Mouse (Mus musculus): ENCODE measurements around the gene Rbpms2.
"Not testable (repeated sequence)": the region's sequence is repeated elsewhere in the genome, so short reads cannot be mapped to it uniquely, and the experiment has no call there.

Gene Rbpms2

DNA sequence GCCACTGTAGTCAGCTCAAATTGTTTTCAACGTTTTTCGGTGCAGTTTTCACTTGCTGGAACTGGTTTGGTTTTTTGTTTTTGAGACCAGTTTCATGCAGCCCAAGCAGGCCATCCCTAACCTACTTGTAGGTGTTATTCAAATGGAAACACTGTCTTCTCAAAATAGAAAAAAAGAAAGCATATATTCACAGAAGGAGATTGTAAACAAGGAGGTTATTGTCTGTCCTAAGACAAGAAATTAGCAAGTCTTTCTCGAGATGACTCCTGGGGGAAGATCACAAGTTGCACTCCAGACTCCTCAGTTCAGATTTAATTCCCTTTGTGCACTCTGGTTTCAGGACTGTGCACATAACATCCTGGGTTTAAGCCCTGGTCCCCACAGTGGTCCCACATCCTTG is 10.1 kb upstream of the Rbpms2 start:
- DNase-seq (ENCODE audit: low read depth, low spot score): no peak

DNA sequence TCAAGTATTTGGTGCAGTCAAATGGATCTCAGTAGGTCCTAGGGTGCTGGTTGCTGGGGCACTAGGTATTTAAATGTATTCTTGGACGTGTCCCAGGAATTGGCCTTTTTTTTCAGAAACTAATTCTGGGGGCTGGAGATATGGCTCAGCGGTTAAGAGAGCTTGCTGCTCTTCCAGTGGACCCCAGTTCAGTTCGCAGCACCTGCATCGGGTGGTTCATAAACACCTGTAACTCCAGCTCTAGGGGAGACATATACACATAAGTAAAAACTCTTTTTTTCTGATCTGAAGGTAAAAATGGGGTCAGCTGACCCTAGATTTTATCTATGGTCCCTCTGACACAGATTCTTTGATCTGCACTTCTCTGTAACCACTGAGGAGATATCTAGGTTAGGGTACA is 8.3 kb upstream of the Rbpms2 start:
- no peak for DNase-seq (ENCODE audit: low read depth, low spot score)

GRCm38 (mm10) chr9:65621666-65622065 is 7.8 kb upstream of the Rbpms2 start:
- DNase-seq (ENCODE audit: low read depth, low spot score): no peak

- DNase-seq (ENCODE audit: low read depth, low spot score): no peak
Measured at GRCm38 (mm10) chr9:65622826-65623225, 6.6 kb upstream of the Rbpms2 start.

DNA sequence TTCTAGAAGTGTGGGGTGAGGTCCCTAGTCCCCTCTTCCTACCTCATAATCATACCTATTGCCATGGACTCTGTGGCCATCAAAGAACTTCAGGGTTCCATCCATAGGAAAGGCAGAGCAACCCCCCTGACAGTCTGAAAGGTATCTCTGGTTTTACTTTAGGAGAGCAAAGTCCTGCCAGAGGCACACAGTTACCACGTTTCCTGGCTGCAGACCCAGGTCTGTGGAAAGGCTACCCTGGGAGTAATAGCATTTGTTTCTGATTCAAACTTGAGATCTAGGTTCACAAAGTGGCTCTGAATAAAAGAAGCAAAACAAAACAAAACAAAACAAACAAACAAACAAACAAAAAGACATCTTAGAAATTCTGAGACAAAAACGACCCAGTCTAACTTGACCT is 5.2 kb upstream of the Rbpms2 start:
- no peak for DNase-seq (ENCODE audit: low read depth, low spot score)

GRCm38 (mm10) chr9:65629767-65630630 is 551 bp downstream of the Rbpms2 start:
- no peak for DNase-seq (ENCODE audit: low read depth, low spot score)

GRCm38 (mm10) chr9:65630631-65631353 is 1.3 kb downstream of the Rbpms2 start:
- no peak for DNase-seq (ENCODE audit: low read depth, low spot score)

DNA sequence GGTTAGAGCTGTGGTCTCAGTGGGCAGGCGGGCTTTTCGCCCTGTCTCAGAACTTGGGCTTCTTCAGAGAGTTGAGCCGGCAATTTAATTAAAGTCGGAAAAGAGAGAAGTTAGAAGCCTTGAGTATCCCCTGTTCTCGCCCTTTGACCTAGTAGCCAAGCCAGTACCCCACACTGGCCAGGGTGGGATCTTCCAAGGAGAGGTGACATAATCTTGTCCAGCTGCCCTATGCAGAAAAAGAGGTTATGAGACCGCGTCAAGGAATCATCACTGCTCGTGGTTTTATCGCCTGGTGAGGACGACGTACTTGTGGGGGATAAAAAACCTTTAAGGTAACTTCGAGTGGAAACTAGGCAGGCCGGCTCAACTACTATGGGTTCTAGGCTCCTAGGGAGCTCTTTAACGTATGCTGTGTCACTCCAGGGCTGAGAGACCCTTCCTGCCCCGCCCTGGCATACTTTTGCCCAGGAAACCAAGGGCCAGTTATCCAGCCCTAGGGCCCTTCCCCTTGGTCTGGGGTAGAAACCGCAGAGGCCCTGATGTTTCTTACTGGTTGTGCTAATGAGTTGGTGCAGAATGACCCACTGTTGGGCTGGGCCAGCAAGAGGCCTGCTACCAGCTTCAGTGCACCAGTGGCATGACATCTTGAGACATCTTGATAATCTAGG is 2.0 kb downstream of the Rbpms2 start:
- no peak for DNase-seq (ENCODE audit: low read depth, low spot score)

DNA sequence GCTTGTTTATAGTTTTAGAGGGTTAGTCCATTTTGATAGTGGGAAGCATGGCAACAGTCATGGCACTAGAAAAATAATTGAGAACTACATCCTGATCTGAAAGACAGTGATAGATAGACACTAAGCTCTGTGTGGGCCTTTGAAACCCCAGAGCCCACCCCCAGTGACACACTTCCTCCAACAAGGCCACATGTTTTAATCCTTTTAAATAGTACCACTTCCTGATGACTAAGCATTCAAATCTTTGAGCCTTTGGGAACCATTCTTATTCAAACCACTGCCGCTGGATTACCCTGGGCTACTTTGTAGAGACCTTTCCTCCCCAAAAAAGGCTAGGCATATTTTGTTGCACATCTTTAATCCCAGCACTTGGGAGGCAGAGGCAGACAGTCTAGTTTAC is 6.3 kb downstream of the Rbpms2 start:
- no peak for DNase-seq (ENCODE audit: low read depth, low spot score)

DNA sequence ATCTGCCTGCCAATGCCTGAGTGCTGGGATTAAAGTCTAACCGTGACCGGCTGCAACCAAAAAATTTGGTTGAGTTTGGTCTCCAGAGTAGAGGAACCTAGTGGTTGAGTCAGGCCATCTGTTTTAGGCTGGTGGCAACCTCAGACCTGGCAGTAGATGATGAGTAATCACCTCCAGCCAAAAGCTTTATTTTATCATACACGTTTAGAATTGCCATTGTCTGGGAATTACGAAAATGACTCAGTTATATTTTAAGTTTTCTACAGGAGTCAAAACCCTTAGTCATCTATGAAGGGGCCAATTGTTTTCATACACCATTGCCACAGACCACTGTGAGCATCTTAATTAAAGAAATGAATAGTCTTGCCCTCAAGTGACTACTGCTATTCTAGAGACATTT is 7.5 kb downstream of the Rbpms2 start:
- no peak for DNase-seq (ENCODE audit: low read depth, low spot score)

GRCm38 (mm10) chr9:65639065-65639464 is 9.6 kb downstream of the Rbpms2 start:
- no peak for DNase-seq (ENCODE audit: low read depth, low spot score)

- DNase-seq (ENCODE audit: low read depth, low spot score): no peak
Measured at GRCm38 (mm10) chr9:65640838-65641410, 11.5 kb downstream of the Rbpms2 start.

DNA sequence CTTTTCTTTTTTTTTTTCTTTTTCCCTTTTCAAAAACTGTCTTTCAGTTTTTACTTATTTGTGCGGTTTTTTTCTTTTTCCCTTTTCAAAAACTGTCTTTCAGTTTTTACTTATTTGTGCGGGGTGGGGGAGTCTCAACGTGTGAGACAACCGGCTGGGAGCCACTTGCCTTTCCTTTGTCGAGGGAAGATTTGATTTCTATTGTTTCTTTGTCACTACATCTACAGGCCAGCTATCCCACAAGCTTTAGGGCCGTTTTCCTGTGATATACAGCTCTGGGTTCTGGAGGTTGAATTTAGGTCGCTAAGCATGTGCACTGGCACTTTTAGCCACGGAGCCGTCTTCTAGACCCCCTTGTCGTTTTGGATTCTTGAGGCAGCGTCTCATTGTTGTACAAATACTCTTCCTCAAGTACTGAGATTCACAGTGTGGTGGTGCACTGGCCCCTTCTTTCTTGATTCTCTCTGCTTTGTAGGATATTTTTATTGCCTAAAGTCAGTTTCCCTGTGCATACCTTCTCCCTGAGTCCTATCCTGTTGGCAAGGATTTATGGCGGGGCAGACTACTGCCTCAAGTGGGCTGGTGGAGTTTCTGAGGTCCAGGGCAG is 12.1 kb downstream of the Rbpms2 start:
- DNase-seq (ENCODE audit: low read depth, low spot score): no peak

DNA sequence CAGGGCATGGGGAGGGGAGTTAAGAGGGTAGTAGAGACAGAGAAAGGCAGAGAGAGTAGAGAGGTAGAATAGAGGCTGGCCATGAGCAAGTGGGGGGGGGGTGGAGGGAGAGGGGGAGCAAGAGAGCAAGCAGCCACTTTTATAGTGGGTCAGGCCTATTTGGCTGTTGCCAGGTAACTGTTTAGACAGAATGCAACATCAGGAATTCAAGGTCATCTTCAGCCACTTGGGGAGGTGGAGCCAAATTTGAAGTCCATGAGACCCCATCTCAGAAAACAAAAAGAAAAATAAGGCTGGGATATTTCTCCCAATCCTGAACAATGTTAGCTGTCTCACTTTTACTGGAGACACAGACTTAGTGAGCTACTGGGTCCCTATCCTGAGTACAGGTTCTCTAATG is 13.1 kb downstream of the Rbpms2 start:
- DNase-seq (ENCODE audit: low read depth, low spot score): no peak

DNA sequence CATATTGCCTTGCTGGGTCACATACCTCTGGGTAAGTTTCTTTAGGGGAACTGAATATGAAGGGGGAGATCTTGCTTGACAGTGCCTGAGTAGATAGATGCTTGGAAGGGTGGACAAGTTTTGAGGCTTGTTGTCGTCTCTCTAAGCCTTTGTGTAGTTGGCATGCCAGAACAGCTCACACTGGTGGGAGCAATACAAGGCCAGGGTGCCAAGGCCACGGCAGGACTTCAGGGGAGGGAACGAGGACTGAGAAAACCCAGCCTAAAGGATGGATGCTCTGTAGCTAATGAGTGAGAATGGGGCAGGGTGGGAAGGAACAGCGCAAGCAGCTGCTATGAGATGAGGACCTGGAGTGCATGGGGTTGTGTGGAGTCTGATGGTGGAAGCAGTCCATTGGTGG is 15.5 kb downstream of the Rbpms2 start:
- no peak for DNase-seq (ENCODE audit: low read depth, low spot score)

DNA sequence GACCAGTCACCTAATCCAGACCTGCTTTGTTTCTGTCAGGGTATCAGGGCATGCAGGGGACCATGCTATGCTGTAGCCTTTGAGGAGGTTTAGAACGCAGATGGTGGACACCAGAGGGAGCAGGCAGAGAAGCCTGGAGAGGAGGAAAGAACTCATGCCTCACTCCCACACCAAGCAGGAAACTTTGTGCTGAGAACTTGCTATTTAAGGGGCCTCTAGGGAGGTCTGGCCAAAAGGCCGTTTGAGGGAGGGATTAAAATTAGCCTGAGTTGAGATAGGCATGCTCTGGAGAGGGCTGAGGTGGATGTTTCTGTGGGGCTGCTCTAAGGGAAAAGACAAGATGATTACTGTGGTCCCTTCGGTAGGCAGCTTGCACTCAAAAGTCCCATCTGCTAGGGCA is 16.5 kb downstream of the Rbpms2 start:
- DNase-seq (ENCODE audit: low read depth, low spot score): no peak

DNA sequence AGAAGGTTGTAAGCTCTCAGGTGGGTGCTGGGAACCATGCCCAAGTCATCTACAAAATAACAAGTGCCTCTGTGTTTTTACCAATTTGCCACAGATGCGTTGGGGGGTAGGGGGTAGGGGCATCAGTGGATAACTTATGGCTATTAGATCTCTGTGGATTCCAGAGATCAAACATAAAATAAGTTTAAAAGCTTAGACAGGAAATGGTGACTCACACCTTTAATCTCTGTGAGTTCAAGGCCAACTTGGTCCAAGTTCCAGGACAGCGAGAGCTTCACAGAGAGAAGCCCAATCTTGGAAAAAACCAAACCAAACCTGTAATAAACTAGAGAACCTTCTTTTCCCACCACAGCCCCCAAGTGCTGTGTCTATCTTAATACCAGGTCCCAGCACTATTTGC is 17.3 kb downstream of the Rbpms2 start:
- DNase-seq (ENCODE audit: low read depth, low spot score): no peak

DNA sequence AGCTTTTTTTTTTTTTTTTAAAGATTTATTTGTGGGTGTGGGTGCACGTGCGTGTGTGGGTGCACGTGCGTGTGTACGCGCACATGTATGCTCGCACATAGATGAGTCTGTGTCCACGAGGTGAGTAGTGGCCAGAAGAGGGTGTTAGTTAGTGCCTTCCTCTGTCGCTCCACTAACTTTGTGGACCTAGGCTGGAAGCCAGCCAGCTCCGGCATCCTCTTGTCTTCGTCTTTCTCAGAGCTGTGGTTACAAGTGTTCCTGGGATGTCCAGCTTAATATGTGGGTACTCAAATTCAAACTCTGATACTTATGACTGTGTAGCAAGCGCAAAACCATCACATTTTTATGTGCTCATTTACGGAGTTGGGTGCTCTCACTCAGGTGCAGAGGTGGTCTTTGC is 19.3 kb downstream of the Rbpms2 start:
- no peak for DNase-seq (ENCODE audit: low read depth, low spot score)

DNA sequence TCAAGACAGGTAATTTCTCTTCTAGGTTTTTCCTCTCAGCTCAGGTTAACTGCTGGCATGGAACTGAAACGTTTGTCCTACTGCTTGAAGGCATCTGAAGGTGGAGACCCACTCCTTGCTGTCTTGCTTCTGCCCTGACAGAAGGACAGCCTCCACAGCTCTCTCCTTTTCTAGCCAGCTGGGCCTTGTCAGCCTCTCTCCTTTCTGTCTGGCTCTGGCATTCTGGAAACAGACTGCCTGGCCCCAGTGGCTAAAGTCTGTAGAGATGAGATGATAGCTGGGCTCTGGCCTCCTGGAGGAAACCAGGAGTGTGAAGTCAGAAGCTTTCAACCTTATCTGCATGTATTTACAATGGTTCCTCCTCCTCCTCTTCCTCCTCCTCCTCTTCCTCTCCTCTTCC is 20.5 kb downstream of the Rbpms2 start:
- no peak for DNase-seq (ENCODE audit: low read depth, low spot score)

- DNase-seq (ENCODE audit: low read depth, low spot score): not testable (repeated sequence)
Measured at GRCm38 (mm10) chr9:65651957-65652356, 22.5 kb downstream of the Rbpms2 start.

DNA sequence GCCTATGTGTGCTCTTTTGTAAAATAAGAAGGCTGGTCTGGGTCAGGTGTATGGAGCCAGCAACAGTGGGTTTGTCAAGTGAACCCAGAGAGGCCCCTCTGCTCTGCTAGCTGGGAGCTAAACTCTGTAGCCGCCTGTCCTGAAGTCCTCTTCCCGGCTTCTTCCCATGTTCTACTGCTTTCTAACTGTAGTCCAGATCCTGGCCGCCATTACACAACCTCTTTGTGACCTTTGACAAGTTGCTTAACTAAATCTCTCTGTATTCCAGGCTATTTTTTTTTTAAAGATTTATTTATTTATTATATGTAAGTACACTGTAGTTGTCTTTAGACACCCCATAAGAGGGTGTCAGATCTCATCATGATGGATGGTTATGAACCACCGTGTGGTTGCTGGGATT is 24.3 kb downstream of the Rbpms2 start:
- no peak for DNase-seq (ENCODE audit: low read depth, low spot score)

DNA sequence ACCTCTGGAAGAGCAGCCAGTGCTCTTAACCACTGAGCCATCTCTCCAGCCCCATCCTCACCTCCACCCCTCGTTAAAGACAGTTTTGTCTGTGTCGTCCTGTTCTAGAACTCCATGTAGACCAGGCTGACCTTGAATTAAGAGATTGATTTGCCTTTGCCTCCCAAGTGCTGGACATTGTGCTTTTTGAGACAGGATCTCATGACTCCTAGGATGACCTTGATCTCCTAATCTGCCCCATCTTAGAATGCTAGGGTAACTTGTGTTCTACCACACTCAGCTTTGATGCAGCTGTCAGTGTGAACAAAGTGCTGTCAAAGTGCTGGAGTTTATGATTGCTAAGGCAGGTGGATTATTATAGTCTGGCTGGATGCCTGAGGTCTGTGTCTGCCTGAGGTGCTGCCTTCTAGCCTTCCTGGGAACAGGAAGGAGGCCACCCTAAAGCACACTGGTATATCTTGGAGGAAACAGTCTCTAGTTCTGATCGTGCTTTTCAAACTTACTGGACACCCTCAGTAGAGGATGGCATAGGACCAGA is 25.3 kb downstream of the Rbpms2 start:
- DNase-seq (ENCODE audit: low read depth, low spot score): no peak
